Mouse (Mus musculus) brain, embryonic 14.5 days (tissue): ENCODE measurements around the gene Henmt1.

ENCODE experiments used
- CTCF ChIP-seq: fragments of 200-500 bp; IDR thresholded peaks from 2 replicates; pipeline ENCODE4 v1.5.1; 2012; ENCODE audit warnings: inconsistent platforms, mild to moderate bottlenecking, moderate library complexity, borderline replicate concordance; ENCODE audit not compliant: insufficient read depth, insufficient read length; ENCODE audit errors: extremely low read depth
- POLR2A ChIP-seq: fragments of 200-500 bp; IDR thresholded peaks from 2 replicates; pipeline ENCODE4 v1.6.1; 2012; ENCODE audit warnings: mild to moderate bottlenecking, inconsistent platforms, borderline replicate concordance; ENCODE audit not compliant: poor library complexity, insufficient read depth, insufficient read length, severe bottlenecking; ENCODE audit errors: extremely low read depth

GRCm38 (mm10) chr3:108999173-108999572, 59.5 kb downstream of the Henmt1 start:
- TF ChIP-seq POLR2A (no peak), CTCF (no peak)
